ENCODE assay signal across 16 mouse cellular contexts in genomic region chr13:115067968-115068330, GRCm38 (mm10). TPM values are rescaled to one million over a fixed set of nuclear protein-coding genes. Genes with fewer than 3 reads are reported as not detected.
"Had no signal": no experiment of that assay in that cellular context is flagged by ENCODE, and none has a peak within 500 bp of the region (broad histone marks: within the 10 kb centered on the region; RNA-seq: fewer than 3 reads in every experiment).

No protein-coding gene starts in this region.

- ATAC-seq: intestine, postnatal 0 days; midbrain, embryonic 13.5 days; midbrain, embryonic 16.5 days had no signal

- H3K4me1 ChIP-seq: limb, embryonic 10.5 days; limb, embryonic 13.5 days; liver, embryonic 13.5 days; megakaryocyte, embryonic 14.5 days; midbrain, embryonic 10.5 days; midbrain, embryonic 13.5 days had no signal

- H3K4me2 ChIP-seq: limb, embryonic 13.5 days; liver, embryonic 13.5 days; midbrain, embryonic 13.5 days had no signal

- H3K9me3 ChIP-seq: limb, embryonic 10.5 days; limb, embryonic 13.5 days; liver, embryonic 13.5 days; midbrain, embryonic 10.5 days; midbrain, embryonic 13.5 days had no signal

- H3K4me3 ChIP-seq: limb, embryonic 10.5 days; limb, embryonic 13.5 days; liver, embryonic 13.5 days; megakaryocyte, embryonic 14.5 days; midbrain, embryonic 10.5 days; midbrain, embryonic 13.5 days had no signal

- DNase-seq: kidney, postnatal 36 days; liver; liver, embryonic 13.5 days; lung, adult 2 months; lung, postnatal 14 days; lung, postnatal 4 days; thymus, adult 18-20 months; thymus, postnatal 4 days had no signal

- H3K36me3 ChIP-seq: limb, embryonic 10.5 days; limb, embryonic 13.5 days; liver, embryonic 13.5 days; midbrain, embryonic 10.5 days; midbrain, embryonic 13.5 days had no signal

- H3K9ac ChIP-seq: limb, embryonic 13.5 days; liver, embryonic 13.5 days; midbrain, embryonic 13.5 days had no signal

- H3K27me3 ChIP-seq: limb, embryonic 13.5 days; liver, embryonic 13.5 days; megakaryocyte, embryonic 14.5 days; midbrain, embryonic 13.5 days had no signal

- H3K27ac ChIP-seq: limb, embryonic 10.5 days; limb, embryonic 13.5 days; liver, embryonic 13.5 days; midbrain, embryonic 10.5 days; midbrain, embryonic 13.5 days had no signal

RNA-seq across cellular contexts. Expression of gene Gm49395, which starts 33.8 kb away (rescaled TPM):
- polyA plus RNA-seq: testis, adult 2 months had no signal
